Mouse (Mus musculus): ENCODE results near the gene Zfp146.
"Not testable (repeated sequence)": the region's sequence is repeated elsewhere in the genome, so short reads cannot be mapped to it uniquely, and the experiment has no call there.

Zfp146 gene

DNA sequence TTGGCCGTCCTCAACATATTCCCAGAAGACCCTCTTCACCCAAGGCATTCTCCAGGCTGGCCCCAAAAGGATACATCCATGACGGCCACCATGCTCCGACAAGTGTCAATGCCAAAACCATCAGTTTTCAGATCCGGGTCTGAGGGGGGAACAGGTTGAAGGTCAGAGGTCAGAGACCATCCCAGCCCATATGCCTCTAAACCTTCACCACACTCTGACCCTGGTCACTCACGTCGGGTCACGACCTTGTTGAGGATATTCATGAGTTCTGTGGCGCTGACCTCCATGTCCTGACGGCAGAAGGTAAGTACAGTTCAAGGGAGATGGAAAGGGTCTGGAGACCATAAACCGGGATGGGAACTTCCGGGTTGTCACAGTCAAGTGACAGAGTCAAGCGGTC lies 22.5 kb upstream of the Zfp146 start:
- no peak for DNase-seq (ENCODE audit: extremely low spot score, low read depth, low spot score)

DNA sequence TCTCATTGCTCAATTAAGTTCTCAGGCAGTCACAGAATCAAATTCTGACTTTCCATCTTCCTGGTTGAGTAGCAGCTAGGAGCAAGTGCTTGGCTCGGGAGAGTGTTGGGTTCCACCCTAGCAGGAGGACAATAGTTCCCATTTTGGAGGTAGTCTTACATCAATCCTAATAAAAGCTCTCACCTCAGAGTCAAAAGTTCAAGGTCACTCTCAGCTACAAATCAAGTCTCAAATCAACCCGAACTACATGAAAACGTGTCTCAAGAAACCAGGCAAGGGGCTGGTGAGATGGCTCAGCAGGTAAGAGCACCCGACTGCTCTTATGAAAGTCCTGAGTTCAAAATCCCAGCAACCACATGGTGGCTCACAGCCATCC lies 19.6 kb upstream of the Zfp146 start:
- no peak for DNase-seq (ENCODE audit: extremely low spot score, low read depth, low spot score)

DNA sequence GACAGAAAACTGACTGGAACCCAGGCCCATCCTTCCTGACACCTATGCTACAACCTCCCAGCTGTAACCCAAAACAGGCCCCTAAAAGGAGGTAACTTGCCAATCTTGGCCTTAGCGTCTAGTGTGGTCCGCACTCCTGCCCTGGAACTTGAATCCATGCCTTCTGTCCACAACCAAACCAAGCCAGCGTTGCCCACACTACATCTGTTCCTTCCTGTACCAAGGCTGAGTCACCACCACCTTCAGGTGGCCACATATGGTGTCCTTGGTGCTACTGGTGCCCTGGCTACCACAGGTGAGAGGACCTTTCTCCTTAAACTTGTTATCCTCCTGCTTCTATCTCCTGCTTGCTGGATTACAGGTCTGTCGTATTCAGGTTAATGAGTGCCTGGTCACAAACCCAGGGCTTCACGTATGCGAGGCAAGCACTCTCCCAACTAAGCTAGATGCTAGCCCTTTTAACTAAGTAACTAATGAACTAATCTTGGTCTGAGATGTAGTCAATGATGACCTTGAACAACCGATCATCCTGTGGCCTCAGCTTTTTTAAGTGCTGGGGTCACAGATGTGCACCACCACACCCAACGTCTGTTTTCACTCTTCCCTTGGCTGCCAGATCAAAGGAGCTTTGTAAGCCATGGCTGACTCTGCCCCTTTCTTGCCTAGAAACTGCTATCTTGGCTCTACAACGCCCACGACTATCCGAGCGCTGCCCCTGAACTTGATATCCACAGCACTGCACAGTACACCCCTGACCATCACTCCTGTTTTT lies 19.0 kb upstream of the Zfp146 start:
- DNase-seq (ENCODE audit: extremely low spot score, low read depth, low spot score), result no peak

DNA sequence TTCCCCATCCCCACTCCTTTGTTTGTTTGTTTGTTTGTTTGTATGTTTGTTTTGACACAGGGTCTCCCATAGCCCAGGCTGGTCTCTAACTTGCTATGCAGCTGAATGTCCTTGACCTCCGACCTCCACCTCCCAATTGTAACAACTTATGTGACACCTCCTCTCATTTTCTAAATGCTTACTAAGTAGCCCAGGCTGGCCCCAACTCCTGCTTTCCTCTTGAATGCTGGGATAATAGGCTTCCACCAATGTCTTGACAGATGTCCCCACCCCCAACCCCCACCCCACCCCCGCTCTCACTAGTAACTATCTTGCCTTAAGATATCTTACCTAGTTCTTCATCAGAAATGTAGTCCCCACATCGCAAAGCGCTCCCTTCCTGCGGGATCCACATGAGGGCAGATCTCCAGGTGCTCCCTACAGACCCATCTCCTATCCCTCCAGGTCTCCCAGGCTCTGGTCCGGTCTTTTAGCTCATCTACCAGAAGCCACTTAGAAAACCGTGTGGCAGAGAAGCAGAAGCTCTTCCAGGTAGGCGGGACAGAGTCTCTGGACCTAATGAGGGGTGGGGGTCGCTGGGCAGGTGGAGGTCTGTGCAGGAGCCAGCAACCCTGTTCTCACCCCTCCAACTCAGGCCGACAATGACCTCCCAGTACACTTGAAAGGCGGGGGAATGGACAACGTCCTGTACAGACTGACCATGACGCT lies 15.2 kb upstream of the Zfp146 start:
- DNase-seq (ENCODE audit: extremely low spot score, low read depth, low spot score), result no peak

DNA sequence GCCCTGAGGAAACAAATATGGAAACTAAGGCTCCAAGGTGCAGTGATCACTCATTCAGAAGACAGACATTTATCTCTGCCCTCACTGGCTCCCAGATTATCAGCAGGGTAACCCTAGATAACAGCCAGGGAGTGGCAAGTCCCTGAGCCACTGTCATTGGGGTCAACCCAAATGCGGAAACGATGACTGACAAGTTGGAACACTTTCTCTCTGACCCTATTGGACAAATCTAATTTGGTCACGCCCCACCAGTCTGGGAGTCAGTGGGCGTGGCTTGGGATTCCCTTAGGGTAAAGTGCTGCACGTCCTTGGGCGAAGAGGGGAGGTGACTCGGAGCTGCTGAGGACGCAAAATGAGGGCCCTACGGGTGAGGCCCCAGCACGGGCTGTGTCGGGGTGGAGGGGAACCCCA lies 14.3 kb upstream of the Zfp146 start, which contains the start of gene Cox7a1:
Gene Cox7a1 (plus strand): TSS at position 266 of the 411 bp plus-strand sequence.
- no peak for DNase-seq (ENCODE audit: extremely low spot score, low read depth, low spot score)

DNA sequence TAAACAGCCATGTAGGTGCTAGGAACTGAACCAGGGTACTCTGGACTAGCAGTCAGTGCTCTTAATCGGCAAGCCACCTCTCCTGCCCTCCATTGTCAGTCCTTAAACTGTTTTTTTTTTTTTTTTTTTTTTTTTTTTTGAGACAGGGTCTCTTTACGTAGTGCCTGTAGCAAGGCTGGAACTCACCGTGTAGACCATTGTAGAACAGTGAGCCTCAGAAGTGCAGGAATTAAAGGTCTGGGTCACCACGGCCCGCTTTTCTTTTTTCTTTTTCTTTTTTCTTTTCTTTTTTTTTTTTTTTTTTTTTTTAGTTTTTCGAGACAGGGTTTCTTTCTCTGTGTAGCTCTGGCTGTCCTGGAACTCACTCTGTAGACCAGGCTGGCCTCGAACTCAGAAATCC lies 13.6 kb upstream of the Zfp146 start:
- not testable (repeated sequence) for DNase-seq (ENCODE audit: extremely low spot score, low read depth, low spot score)

DNA sequence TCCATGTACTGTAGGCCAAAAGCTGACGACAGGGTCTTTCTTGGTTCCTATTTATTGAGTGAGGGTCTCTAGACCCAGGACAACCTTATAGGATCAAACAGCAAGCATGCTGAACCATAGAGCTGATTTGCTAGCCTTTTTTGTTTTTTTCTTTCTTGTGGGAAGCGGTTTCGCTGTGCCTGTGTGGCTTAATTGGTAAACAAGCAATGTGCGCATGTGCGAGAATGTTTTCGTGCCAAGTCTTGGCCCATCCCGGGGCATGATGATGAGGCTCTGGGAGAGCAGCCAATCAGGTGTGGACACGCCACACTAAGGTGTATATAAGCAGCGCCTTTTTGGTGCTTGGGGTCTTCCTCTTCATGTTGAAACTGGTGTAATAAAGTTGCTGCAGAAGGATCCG lies 12.4 kb upstream of the Zfp146 start:
- not testable (repeated sequence) for DNase-seq (ENCODE audit: extremely low spot score, low read depth, low spot score)

DNA sequence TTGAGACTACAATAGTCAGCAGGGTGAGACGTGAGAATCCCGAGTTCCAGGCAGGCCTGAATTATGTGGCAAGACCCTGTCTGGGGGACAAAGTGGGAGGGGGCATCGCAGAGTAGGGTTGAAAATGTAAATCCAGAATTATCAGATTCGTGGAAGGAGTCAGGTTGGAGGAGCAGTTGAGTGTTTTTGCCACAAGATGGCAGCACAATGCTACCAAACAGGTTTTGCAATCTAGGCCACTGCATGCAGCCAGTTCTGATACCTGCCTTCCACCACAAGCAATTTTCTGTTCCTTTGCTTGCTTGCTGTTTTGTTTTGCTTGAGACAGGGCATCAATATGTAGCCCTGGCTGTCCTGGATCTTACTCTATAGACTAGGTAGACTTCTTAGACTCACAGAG lies 11.8 kb upstream of the Zfp146 start:
- peak; percentile 74 for DNase-seq (ENCODE audit: extremely low spot score, low read depth, low spot score)

DNA sequence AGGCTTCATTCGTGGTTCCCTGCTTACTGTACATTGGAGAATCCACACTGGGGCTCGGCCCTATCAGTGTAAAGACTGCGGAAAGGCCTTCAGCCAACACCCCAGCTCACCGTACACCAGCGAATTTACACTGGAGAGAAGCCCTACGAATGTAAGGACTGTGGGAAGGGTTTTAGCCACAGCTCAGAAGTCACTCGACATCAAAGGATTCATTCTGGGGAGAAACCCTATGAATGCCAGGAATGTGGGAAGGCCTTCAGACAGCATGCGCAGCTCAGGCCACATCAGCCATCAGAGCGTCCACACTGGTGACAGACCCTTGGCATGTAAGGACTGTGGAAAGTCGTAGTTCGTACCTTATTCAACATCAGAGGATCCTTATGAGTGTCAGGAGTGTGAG lies 8.7 kb upstream of the Zfp146 start:
- DNase-seq (ENCODE audit: extremely low spot score, low read depth, low spot score), result no peak

DNA sequence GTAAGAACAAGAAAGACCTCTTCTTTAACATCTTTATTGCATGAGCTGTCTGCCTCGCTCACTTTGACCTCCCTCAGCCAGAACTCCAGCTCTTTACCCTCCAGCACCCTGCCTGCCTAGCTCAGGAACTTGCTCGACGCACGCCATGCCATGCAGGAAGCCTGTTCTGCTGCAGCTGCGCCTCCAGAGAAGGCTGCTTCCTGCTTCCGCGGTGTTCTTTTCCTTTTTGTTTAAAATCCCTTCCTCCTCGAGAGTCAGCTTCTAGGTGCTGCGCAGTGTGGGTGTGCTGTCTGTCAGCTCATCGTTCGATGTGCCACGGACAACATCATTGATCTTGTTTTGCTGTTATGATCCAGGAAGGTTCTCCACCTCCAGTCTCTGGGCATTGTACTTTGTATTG lies 6.9 kb upstream of the Zfp146 start:
- DNase-seq (ENCODE audit: extremely low spot score, low read depth, low spot score), result no peak

DNA sequence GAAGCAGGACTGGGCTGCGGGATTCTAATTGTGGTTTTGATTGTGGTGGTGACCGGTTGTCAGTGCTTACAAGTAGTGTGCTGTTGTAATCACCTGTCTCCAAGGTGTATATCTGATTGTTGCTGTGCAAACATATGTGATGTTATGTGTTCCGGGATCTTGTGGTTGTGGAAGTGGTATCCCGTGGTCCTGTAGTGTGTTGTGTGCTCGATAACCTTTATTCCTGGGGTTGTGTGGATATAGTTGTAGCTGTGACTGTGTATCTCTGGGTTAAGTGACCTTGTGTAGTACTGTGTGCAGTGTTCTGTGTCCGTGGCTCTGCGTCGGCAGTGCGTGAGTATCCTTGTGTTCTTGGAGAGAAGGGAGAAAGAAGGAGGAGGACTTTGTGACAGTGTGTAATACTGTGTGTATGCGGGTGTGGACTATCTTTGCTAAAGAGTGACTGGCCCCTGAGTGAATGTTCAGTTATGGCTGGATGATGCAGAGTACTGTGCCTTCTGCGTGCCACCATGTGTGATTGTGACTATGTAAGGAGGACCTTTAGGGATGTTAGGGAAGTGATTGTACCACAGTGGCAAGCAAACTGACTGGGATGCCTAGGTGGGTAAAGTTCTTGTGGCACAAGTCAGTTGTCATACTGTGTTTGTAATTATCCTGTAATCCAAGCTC lies 867 bp upstream of the Zfp146 start:
- DNase-seq (ENCODE audit: extremely low spot score, low read depth, low spot score), result no peak

DNA sequence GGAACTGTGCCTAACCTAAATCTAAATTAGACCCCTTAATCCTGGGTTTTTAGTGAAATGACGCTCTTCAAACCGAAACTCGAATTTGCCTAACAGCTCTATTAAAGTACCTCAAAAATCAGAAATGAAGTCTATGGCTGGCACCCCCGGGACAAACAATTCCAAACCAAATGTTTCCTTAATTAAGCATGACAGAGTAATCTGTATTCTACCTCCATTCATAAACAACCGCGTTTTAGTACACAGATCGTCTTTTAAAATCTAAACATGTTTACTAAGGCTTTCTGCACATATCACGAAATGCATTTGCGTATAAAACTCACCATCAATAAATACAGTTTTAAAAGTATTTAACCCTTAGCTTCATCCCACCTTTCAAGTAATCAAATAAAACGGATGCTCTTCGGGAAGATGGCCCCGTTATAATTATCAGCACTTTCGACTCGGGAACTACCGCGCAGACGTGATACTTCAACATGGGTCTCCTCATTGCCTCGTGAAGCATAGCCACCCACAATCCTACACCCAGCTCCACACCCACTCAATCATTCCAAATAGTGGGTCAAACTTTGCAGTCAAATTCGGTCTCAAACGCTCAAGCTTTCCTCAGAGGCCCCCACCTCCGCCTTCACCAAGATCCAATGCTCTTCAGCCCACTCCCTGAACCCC lies 502 bp downstream of the Zfp146 start:
- no peak for DNase-seq (ENCODE audit: extremely low spot score, low read depth, low spot score)

DNA sequence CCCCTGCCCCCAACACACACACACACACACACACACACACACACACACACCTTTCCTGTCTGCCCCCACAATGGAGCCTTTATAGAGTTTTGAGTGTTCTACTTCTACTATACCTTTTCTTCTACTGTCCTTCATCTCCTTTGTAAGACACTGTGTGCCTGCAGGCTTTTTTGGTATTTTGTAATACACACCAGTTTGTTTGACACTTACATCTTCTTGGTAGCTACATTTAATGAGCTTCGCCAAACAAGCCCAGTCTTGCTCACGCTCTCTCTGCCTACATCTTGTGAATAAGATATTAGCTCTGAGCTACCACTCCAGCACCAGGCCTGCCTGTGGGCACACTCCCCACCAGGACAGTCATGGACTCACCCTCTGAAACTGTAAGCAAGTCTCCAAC lies 4.8 kb downstream of the Zfp146 start:
- DNase-seq (ENCODE audit: extremely low spot score, low read depth, low spot score), result no peak

DNA sequence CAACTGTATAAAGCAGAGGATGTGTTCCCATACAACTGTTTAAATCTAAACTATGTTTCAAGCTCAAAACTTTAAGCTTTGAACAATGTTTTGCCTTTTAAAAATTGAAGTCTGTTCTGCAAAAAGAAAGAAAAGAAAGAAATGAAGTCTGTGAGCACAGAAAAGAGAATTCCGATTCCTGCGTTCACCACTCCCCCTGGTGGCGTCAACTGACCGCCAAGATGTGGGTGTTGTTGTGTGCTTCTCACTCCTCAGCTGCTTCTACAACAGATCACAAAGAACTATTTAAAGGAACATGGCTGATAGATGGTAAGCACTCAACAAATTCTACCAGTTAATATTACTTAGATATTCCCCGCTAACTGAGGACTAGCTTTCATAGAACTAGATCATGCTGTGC lies 6.4 kb downstream of the Zfp146 start:
- no peak for DNase-seq (ENCODE audit: extremely low spot score, low read depth, low spot score)

DNA sequence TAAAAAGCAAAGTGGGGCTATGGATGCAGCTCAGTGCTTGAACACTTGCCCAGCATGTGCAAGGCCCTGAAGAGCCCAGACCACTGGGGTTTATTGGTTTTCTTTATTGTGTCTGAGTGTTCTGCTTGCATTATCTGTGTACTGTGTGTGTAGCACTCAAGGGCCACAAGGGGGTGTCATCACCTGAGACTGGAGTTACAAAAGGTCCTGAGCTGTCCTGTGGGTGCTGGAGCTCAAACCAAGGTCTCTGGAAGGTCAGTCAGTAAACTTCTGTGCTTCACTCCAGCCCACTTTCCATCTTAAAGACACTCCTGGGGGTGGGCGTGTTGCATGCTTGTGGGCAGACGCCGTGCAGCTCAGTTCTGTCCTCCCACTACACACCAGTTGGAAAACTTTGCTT lies 14.0 kb downstream of the Zfp146 start:
- no peak for DNase-seq (ENCODE audit: extremely low spot score, low read depth, low spot score)

DNA sequence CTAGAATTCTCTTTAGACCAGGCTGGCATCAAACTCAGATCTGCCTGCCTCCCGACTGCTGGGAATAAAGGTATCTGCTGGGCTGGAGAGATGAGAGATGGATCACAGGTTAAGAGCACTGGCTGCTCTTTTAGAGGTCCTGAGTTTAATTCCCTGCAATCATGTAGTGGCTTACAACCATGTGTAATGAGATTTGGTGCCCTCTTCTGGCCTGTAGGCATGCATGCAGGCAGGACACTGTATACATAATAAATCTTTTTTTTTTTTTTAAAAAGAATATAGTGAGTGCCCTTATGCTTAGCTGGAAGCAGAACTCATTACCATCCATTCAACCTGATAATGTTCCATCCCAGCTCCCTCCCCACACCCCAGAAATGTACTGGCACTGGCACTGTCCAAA lies 15.5 kb downstream of the Zfp146 start:
- no peak for DNase-seq (ENCODE audit: extremely low spot score, low read depth, low spot score)

DNA sequence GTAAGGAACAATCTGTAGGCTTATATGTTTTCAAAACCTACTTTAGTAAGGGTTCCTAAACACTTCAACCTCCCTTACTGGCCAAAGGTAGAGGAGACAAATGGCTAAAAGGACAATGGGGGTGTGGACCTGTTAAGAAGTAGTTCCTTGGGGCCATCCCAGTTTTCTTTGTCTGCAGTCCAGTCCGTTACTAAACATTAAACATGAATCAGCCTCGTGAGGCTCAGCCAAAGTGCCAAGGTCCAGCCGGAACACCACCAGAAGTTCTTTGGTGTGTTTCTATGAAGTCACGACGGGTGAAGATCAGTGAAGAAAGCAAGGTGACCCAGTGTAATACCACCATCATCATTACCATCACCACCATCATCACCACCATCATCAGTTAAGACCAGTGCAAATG lies 22.5 kb downstream of the Zfp146 start:
- no peak for DNase-seq (ENCODE audit: extremely low spot score, low read depth, low spot score)

DNA sequence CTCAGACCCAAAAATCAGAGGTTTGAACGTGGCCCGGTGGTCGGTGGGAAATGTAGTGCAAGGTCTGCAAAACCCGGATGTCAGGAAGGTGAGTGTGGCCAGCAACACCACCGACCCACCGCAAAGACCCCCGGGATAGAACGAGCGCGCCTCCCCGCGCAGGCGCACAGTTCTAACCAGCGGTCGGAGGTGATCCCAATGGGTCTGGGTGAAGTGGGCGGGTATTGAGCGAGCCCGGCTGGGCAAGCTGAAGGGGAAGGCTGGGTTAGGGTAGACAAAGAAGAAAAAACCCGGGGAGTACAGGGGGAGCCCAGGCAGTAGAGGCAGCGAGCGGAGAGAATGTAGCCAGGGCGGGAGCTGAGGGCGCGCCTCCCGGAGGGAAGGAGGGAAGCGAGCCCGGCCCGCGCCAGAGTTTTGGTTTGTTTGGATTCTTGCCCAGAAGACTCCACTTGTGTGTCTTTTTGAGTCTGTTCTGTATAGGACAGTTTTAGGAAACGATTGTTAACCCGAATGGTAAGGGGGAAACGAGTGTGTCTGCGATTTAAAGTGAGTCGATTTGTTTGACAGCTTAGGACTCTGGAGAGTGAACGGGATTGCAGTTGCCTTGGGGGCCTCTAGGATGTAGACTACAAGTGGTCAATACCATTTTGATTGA lies 25.9 kb downstream of the Zfp146 start:
- peak; percentile 52 for DNase-seq (ENCODE audit: extremely low spot score, low read depth, low spot score)

DNA sequence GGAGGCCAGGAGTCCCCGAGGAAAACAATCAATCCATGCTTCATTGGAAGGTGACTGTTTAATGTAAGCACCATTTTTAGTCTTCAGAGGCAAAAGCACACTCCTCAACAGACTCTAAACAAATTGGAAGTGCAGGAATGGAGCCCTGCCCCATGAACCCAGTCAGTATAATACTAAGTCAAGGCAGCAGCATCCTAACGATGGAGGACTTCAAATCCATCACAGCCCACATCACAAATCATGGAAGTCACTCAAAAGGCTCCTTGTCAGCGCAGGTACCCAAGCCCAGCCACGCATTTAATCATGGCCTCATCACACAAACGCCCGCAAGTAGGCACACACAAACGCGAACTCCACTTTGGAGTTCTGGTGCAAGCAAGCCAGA lies 26.4 kb downstream of the Zfp146 start:
- DNase-seq (ENCODE audit: extremely low spot score, low read depth, low spot score), result no peak

DNA sequence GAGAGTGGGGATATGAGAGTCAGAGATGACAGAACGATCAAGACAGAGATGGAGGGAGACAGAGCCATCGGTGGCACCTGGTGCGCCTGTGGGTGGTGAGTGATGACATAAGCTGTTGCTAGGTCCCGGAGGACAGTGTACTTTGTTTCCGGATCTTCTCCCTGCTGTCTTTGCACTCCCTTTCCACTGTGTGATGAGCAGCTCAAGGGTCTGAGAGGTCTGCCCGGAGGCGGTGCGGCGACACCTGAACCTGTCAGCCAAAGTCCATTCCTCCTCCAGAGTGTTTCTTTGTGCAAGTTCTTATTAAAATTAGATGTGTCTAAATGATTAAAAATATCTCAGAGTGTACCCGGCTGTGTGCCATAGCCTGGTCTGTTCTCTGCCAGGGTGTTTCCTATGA lies 32.7 kb downstream of the Zfp146 start:
- no peak for DNase-seq (ENCODE audit: extremely low spot score, low read depth, low spot score)

DNA sequence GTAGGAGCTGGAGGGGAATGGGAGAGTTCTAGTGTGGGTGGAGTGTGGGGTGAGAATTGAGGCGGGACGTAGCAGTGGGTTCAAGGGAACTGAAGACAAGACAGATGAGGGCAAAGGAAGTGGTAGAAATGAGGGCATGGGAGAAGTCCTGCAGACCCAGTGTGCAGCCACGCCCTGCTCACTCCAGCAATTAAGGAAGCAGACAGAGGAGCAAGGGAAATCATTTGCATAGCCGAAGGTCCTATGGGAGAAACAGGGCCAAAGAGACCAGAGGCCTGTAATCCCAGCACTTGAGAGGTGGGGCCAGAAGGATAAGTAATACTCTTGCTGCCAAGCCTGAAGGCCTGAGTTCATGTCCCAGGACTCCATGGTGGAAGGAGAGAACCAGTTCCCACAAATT lies 37.2 kb downstream of the Zfp146 start:
- DNase-seq (ENCODE audit: extremely low spot score, low read depth, low spot score), result no peak
